Comparison of ENCODE assay signal across 8 mouse cellular contexts in the genomic region with DNA sequence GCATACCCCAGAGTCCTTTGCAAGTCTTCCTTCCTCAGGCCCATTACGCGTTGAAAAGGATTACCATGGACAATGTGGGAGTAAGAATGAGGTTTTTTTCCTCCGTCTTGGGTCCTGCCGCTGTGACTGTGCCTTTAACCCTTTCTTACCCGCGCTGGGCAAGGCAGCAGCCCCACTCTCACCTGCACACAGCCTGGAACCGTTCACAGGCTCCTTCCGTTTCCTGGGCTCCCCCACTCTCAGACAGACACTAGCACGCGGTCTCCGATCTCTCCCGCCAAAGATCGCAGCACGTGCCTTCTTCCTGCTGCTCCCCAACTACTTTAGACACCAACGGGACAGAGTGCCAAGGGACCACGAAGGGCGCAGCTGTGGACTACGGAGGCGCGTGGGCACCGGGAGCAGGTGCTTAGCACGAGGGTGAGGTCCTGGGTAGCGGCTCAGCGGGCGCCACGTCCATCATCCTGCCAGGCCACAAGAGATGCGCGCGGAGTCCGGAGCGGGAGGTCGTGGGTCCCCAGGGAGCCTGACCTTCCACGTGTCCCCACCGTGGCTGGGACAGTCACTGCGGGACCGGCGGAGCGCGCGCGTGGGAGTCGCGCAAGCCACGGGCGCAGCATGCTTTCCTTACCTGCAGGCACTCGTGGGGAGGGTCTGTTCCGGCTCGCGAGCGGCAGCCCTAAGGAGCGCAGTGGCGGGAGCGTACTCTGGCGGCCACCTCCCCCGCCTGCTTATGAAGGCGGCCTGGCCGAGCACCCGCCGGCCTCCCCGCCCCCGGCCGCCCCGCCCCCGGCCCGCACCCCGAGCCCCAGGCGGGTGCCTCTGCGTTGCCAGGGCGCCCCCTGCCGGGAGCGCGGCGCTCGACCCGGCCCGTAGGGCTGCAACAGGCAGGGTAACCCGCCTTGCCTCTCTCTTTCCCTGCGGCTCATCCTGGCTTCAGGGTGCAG. TPM values are rescaled to one million over a fixed set of nuclear protein-coding genes. Genes with fewer than 3 reads are reported as not detected.
A peak's percentile ranks its signal among the peaks of the same experiment; 100 is the strongest.
DNase-seq lines count a peak whose midpoint lies in the region; ATAC-seq and TF ChIP-seq lines count a peak whose summit lies in the region.

TSS of gene Alpl (minus strand) at position 774 of the 947 bp plus-strand sequence.

- in situ Hi-C loops in CH12.LX (cut with MboI; ENCODE audit: low pct_ligation_motif_present, low pct_unique_long_range_greater_than_20kb, low sequenced_read_pairs), result no loop called here

- peak within 1 kb of the TSS; percentile 64 for H3K4me2 ChIP-seq in CH12.LX (ENCODE audit: insufficient read depth, low read depth, poor library complexity, severe bottlenecking)
- H3K4me2 ChIP-seq in embryonic facial prominence, embryonic 15.5 days (replicated peaks), result peak within 1 kb of the TSS; percentile 92
- H3K4me2 ChIP-seq in heart, embryonic 14.5 days (ENCODE audit: low read length), result peak within 1 kb of the TSS; percentile 82

- TF ChIP-seq CTCF in CH12.LX (conservative IDR thresholded peaks at IDR 0.05 in 1 of 2, IDR thresholded peaks at IDR 0.05 in 1 of 2; ENCODE audit: low read depth in 2 of 2, low read length in 2 of 2), result peak in 1 of 2 experiments; percentile 78; a peak in 2 of 4 replicates
- peak; percentile 40 for TF ChIP-seq CTCF in lung, adult 2 months (IDR thresholded peaks at IDR 0.05; ENCODE audit: insufficient read depth, low read length)

- DNase-seq in CH12.LX (ENCODE audit: extremely low read depth), result peak; percentile 75
- peak; percentile 79 to 91 for DNase-seq in adrenal gland, postnatal 36 days
- DNase-seq in kidney, postnatal 10 days, result peak; percentile 89
- peak; percentile 70 for DNase-seq in lung, adult 2 months
- DNase-seq in retina, embryonic 14.5 days (ENCODE audit: low spot score), result peak; percentile 82
- peak; percentile 86 for DNase-seq in thymus, postnatal 4 days

- peak within 1 kb of the TSS; percentile 69 for H3K9ac ChIP-seq in CH12.LX (ENCODE audit: insufficient read depth, low read depth)
- H3K9ac ChIP-seq in embryonic facial prominence, embryonic 15.5 days, result no peak within 1 kb of the TSS; the same call in 1 of the 2 replicates
- no peak within 1 kb of the TSS for H3K9ac ChIP-seq in heart, embryonic 14.5 days (ENCODE audit: low read length)

- H3K79me2 ChIP-seq in CH12.LX (replicated peaks; ENCODE audit: control insufficient read depth, extremely low read depth, insufficient read depth, poor library complexity, severe bottlenecking), result peaks cover 46% of the 10 kb centered on the region

- under 1% methylated on average over 69 of the region's 78 CpGs for WGBS in embryonic facial prominence, embryonic 15.5 days
- 2% methylated on average over 71 of the region's 78 CpGs for WGBS in heart, embryonic 14.5 days
- WGBS in lung, adult 2 months, result 2% methylated on average over 77 of the region's 78 CpGs

- H3K4me3 ChIP-seq in CH12.LX (replicated peaks in 1 of 3; ENCODE audit: low read depth in 2 of 3, low read length in 2 of 3, poor library complexity in 1 of 3), result peak within 1 kb of the TSS; percentile 57 to 89 (median 88)
- peak within 1 kb of the TSS; percentile 50 for H3K4me3 ChIP-seq in embryonic facial prominence, embryonic 15.5 days (replicated peaks)
- H3K4me3 ChIP-seq in heart, embryonic 14.5 days (ENCODE audit: control insufficient read depth in 1 of 2, insufficient read depth in 1 of 2, low read depth in 1 of 2, low read length in 2 of 2), result peak within 1 kb of the TSS; percentile 42 to 44
- H3K4me3 ChIP-seq in lung, adult 2 months (replicated peaks; ENCODE audit: extremely low read depth, low read depth, low read length), result peak within 1 kb of the TSS; percentile 14

- H3K27me3 ChIP-seq in CH12.LX (replicated peaks), result no peaks in the 10 kb centered on the region
- peaks cover 8% of the 10 kb centered on the region for H3K27me3 ChIP-seq in embryonic facial prominence, embryonic 15.5 days
- H3K27me3 ChIP-seq in heart, embryonic 14.5 days (ENCODE audit: control insufficient read depth, insufficient read depth, low read length), result peaks cover 53% of the 10 kb centered on the region

- H3K27ac ChIP-seq in CH12.LX (ENCODE audit: insufficient read depth, low read depth), result peak within 1 kb of the TSS; percentile 61
- peak within 1 kb of the TSS; percentile 31 for H3K27ac ChIP-seq in embryonic facial prominence, embryonic 15.5 days (replicated peaks)
- H3K27ac ChIP-seq in heart, embryonic 14.5 days (replicated peaks in 1 of 2; ENCODE audit: control insufficient read depth in 1 of 2, insufficient read depth in 1 of 2, low read depth in 2 of 2, low read length in 2 of 2), result no peak within 1 kb of the TSS

- dilution Hi-C loops in CH12.LX (cut with MboI; ENCODE audit: extremely low pct_ligation_motif_present, extremely low pct_unique_long_range_greater_than_20kb, low sequenced_read_pairs), result no loop called here

- H3K4me1 ChIP-seq in CH12.LX (ENCODE audit: control insufficient read depth in 1 of 2, insufficient read depth in 2 of 2), result peaks cover 10 to 48% of the 10 kb centered on the region in 2 experiments
- peaks cover 34% of the 10 kb centered on the region for H3K4me1 ChIP-seq in embryonic facial prominence, embryonic 15.5 days
- H3K4me1 ChIP-seq in heart, embryonic 14.5 days (ENCODE audit: control insufficient read depth in 2 of 2, insufficient read depth in 2 of 2, low read length in 2 of 2), result peaks cover 11 to 14% of the 10 kb centered on the region in 2 experiments
- H3K4me1 ChIP-seq in lung, adult 2 months (ENCODE audit: control insufficient read depth, insufficient read depth, low read length), result peaks cover 6% of the 10 kb centered on the region; the same call in 1 of the 2 replicates

- ATAC-seq in embryonic facial prominence, embryonic 15.5 days (ENCODE audit: insufficient number of reproducible peaks, low FRiP score, low TSS enrichment, low read depth), result peak; percentile 60
- ATAC-seq in heart, embryonic 14.5 days (ENCODE audit: insufficient number of reproducible peaks, insufficient read depth, low FRiP score, low read depth), result no peak; the same call in 1 of the 2 replicates

- TF ChIP-seq POLR2A in CH12.LX (IDR thresholded peaks at IDR 0.05; ENCODE audit: low read depth, low read length), result peak; percentile 83
- no peak for TF ChIP-seq POLR2A in lung, adult 2 months (IDR thresholded peaks at IDR 0.05; ENCODE audit: borderline replicate concordance, extremely low read depth, low read depth, low read length)

- no peaks in the 10 kb centered on the region for H3K9me3 ChIP-seq in CH12.LX (replicated peaks; ENCODE audit: low read length)
- no peaks in the 10 kb centered on the region for H3K9me3 ChIP-seq in embryonic facial prominence, embryonic 15.5 days (replicated peaks)
- H3K9me3 ChIP-seq in heart, embryonic 14.5 days (ENCODE audit: control insufficient read depth, low read length), result no peaks in the 10 kb centered on the region

- no peak for TF ChIP-seq EP300 in CH12.LX (IDR thresholded peaks at IDR 0.05; ENCODE audit: low read length)

- H3K36me3 ChIP-seq in CH12.LX (replicated peaks in 1 of 2; ENCODE audit: control insufficient read depth in 1 of 2, insufficient read depth in 1 of 2, low read length in 1 of 2), result peaks cover 0 to 19% of the 10 kb centered on the region in 2 experiments
- no peaks in the 10 kb centered on the region for H3K36me3 ChIP-seq in embryonic facial prominence, embryonic 15.5 days
- H3K36me3 ChIP-seq in heart, embryonic 14.5 days (ENCODE audit: control insufficient read depth, insufficient read depth, low read length), result no peaks in the 10 kb centered on the region

- peak; percentile 64 for TF ChIP-seq RAD21 in CH12.LX (IDR thresholded peaks at IDR 0.05; ENCODE audit: low read depth, low read length)

TF ChIP-seq in CH12.LX, 34 proteins besides CTCF, POLR2A, EP300 and RAD21 (continues in another document):
- TF ChIP-seq HCFC1 (IDR thresholded peaks at IDR 0.05; ENCODE audit: low read depth, low read length), result no peak
- no peak for TF ChIP-seq UBTF (IDR thresholded peaks at IDR 0.05; ENCODE audit: low read depth, low read length)
- TF ChIP-seq MAFK (IDR thresholded peaks at IDR 0.05; ENCODE audit: insufficient replicate concordance, low read length), result no peak
- TF ChIP-seq ZMIZ1 (IDR thresholded peaks at IDR 0.05; ENCODE audit: low read depth, low read length), result peak; percentile 43; the same call in 1 of the 2 replicates
- peak; percentile 53; the same call in 1 of the 2 replicates for TF ChIP-seq NELFE (IDR thresholded peaks at IDR 0.05; ENCODE audit: low read depth, low read length)
- TF ChIP-seq ELF1 (IDR thresholded peaks at IDR 0.05; ENCODE audit: low read depth, low read length), result no peak
- TF ChIP-seq SIN3A (IDR thresholded peaks at IDR 0.05; ENCODE audit: low read length), result peak; percentile 75
- TF ChIP-seq JUN (IDR thresholded peaks at IDR 0.05; ENCODE audit: insufficient read depth, low read depth, low read length), result no peak
- no peak for TF ChIP-seq USF2 (conservative IDR thresholded peaks at IDR 0.05; ENCODE audit: low read depth, low read length)
- TF ChIP-seq MXI1 (IDR thresholded peaks at IDR 0.05; ENCODE audit: low read depth, low read length), result peak; percentile 90
- TF ChIP-seq POLR2AphosphoS2 (IDR thresholded peaks at IDR 0.05; ENCODE audit: low read depth, low read length), result no peak
- TF ChIP-seq TCF12 (IDR thresholded peaks at IDR 0.05; ENCODE audit: low read depth, low read length), result no peak; the same call in 1 of the 2 replicates
- no peak for TF ChIP-seq PAX5 (IDR thresholded peaks at IDR 0.05; ENCODE audit: low read length)
- TF ChIP-seq KAT2A (IDR thresholded peaks at IDR 0.05; ENCODE audit: insufficient replicate concordance, low read length), result no peak
- no peak for TF ChIP-seq NRF1 (IDR thresholded peaks at IDR 0.05; ENCODE audit: low read depth, low read length)
- TF ChIP-seq RCOR1 (conservative IDR thresholded peaks at IDR 0.05; ENCODE audit: low read depth, low read length), result no peak
- TF ChIP-seq TBP (conservative IDR thresholded peaks at IDR 0.05; ENCODE audit: low read depth, low read length), result 0 out of 2 replicates have a peak, but pooled peaks have one; percentile 42
- peak; percentile 18; the same call in 1 of the 2 replicates for TF ChIP-seq USF1 (IDR thresholded peaks at IDR 0.05; ENCODE audit: low read depth, low read length)
- TF ChIP-seq ZKSCAN1 (IDR thresholded peaks at IDR 0.05; ENCODE audit: borderline replicate concordance, low read depth, low read length), result no peak
- TF ChIP-seq MAZ (IDR thresholded peaks at IDR 0.05; ENCODE audit: low read depth, low read length), result no peak
- peak; percentile 31 for TF ChIP-seq ZC3H11A (IDR thresholded peaks at IDR 0.05; ENCODE audit: low read depth, low read length)

RNA-seq across cellular contexts. Expression of gene Alpl, which starts in this region (rescaled TPM):
- total RNA-seq in CH12.LX (2012; rRNA removed) (115 and 130 TPM in 2 replicates), CH12.LX (2014; rRNA removed) (62.9 and 65.7 TPM in 2 replicates)
- 152 and 164 TPM in 2 replicates for polyA plus RNA-seq in CH12.LX (2012; ENCODE audit: insufficient read length, low read depth)
- total RNA-seq in adrenal gland, postnatal 36 days (2021), result 10 to 100 TPM in 1 of 2 experiments, 1 to 10 TPM in 1; 4.4 to 55.1 TPM
- polyA plus RNA-seq in embryonic facial prominence, embryonic 15.5 days (2015; fragmentation: Nextera tagmentation; extraction: Ambion mirVana), result 155 and 160 TPM in 2 replicates
- polyA plus RNA-seq in heart, embryonic 14.5 days (2014; fragmentation: Nextera tagmentation; extraction: Ambion mirVana), result 2.2 and 3.0 TPM in 2 replicates
- polyA plus RNA-seq in lung, adult 2 months (2012; rRNA removed), result 5.4 and 5.5 TPM in 2 replicates

Comparison
In these comparisons a context has a peak if more than half of its experiments do, and no peak if none do; other contexts are left out.
1. RNA of gene Alpl (polyA plus RNA-seq): 152 to 164 TPM in CH12.LX and 155 to 160 TPM in embryonic facial prominence, embryonic 15.5 days; 5.4 to 5.5 TPM in lung, adult 2 months and 2.2 to 3.0 TPM in heart, embryonic 14.5 days; every median in the first group is over 10 times any median in the second.
2. H3K27ac ChIP-seq: peak in CH12.LX (single experiment) and embryonic facial prominence, embryonic 15.5 days (single experiment); none in heart, embryonic 14.5 days (0 of 2).
3. H3K4me3 ChIP-seq: peak in every context shown above with its lines; median percentile 88 in CH12.LX; 50 in embryonic facial prominence, embryonic 15.5 days; 43 in heart, embryonic 14.5 days; 14 in lung, adult 2 months.
4. Peak in every context shown above with its lines, with median percentiles within 50 percentile points of each other: DNase-seq and H3K4me2 ChIP-seq.